Mouse (Mus musculus): ENCODE results near the gene Chic2. TPM values are rescaled to one million over a fixed set of nuclear protein-coding genes. Genes with fewer than 3 reads are reported as not detected.

Gene Chic2
- polyA plus RNA-seq, 1 experiment from 2014 or later = 14.4 TPM

GRCm38 (mm10) chr5:75066715-75067114, 22.1 kb upstream of the Chic2 start:
- no peaks in the 10 kb centered on the region for H3K9me3 ChIP-seq (replicated peaks)
- peak; percentile 18; the same call in 1 of the 2 replicates for ATAC-seq (ENCODE audit: insufficient read depth)
- H3K27me3 ChIP-seq = peaks cover 59% of the 10 kb centered on the region
- no peak overlapping the region for H3K9ac ChIP-seq
- peak overlapping the region; percentile 31 for H3K4me3 ChIP-seq (replicated peaks)
- H3K4me2 ChIP-seq = peak overlapping the region; percentile 59
- H3K36me3 ChIP-seq (replicated peaks) = no peaks in the 10 kb centered on the region
- H3K4me1 ChIP-seq (replicated peaks) = peaks cover 8% of the 10 kb centered on the region; the same call in 1 of the 2 replicates
- H3K27ac ChIP-seq (replicated peaks) = no peak overlapping the region
- WGBS (ENCODE audit: insufficient replicate concordance) = 7% methylated on average over 8 of the region's 10 CpGs

GRCm38 (mm10) chr5:75063177-75063576, 18.6 kb upstream of the Chic2 start:
- WGBS (ENCODE audit: insufficient replicate concordance) = 37% methylated on average over 4 of the region's 4 CpGs

GRCm38 (mm10) chr5:75051109-75051508, 6.5 kb upstream of the Chic2 start:
- 0 out of 2 replicates have a peak, but pooled peaks cover 16% of the 10 kb centered on the region for H3K27me3 ChIP-seq
- no peaks in the 10 kb centered on the region for H3K36me3 ChIP-seq (replicated peaks)
- ATAC-seq (ENCODE audit: insufficient read depth) = no peak
- no peaks in the 10 kb centered on the region for H3K4me1 ChIP-seq (replicated peaks)
- H3K9ac ChIP-seq = no peak overlapping the region
- 30% methylated on average over 4 of the region's 4 CpGs for WGBS (ENCODE audit: insufficient replicate concordance)
- H3K9me3 ChIP-seq (replicated peaks) = no peaks in the 10 kb centered on the region
- no peak overlapping the region for H3K4me2 ChIP-seq
- no peak overlapping the region for H3K4me3 ChIP-seq (replicated peaks)
- H3K27ac ChIP-seq (replicated peaks) = no peak overlapping the region

More at GRCm38 (mm10) chr5:75063177-75063576, 18.6 kb upstream of the Chic2 start:
- no peak overlapping the region for H3K4me2 ChIP-seq
- H3K9ac ChIP-seq = no peak overlapping the region
- H3K27ac ChIP-seq (replicated peaks) = no peak overlapping the region
- H3K36me3 ChIP-seq (replicated peaks) = no peaks in the 10 kb centered on the region
- peaks cover 8% of the 10 kb centered on the region; the same call in 1 of the 2 replicates for H3K4me1 ChIP-seq (replicated peaks)
- no peaks in the 10 kb centered on the region for H3K9me3 ChIP-seq (replicated peaks)
- ATAC-seq (ENCODE audit: insufficient read depth) = no peak
- H3K27me3 ChIP-seq = peaks cover 23% of the 10 kb centered on the region
- H3K4me3 ChIP-seq (replicated peaks) = no peak overlapping the region

GRCm38 (mm10) chr5:75046681-75047321, 2.2 kb upstream of the Chic2 start:
- H3K4me3 ChIP-seq (replicated peaks) = no peak overlapping the region
- no peak overlapping the region for H3K27ac ChIP-seq (replicated peaks)
- H3K4me2 ChIP-seq = no peak overlapping the region; the same call in 1 of the 2 replicates
- no peaks in the 10 kb centered on the region for H3K9me3 ChIP-seq (replicated peaks)
- no peak for ATAC-seq (ENCODE audit: insufficient read depth)
- H3K4me1 ChIP-seq (replicated peaks) = peaks cover 17% of the 10 kb centered on the region
- WGBS (ENCODE audit: insufficient replicate concordance) = 49% methylated on average over 15 of the region's 15 CpGs
- H3K27me3 ChIP-seq = 0 out of 2 replicates have a peak, but pooled peaks cover 21% of the 10 kb centered on the region
- H3K36me3 ChIP-seq (replicated peaks) = no peaks in the 10 kb centered on the region
- no peak overlapping the region for H3K9ac ChIP-seq

- no peaks in the 10 kb centered on the region for H3K9me3 ChIP-seq (replicated peaks)
- H3K36me3 ChIP-seq (replicated peaks) = no peaks in the 10 kb centered on the region; the same call in 1 of the 2 replicates
- no peak for ATAC-seq (ENCODE audit: insufficient read depth)
- WGBS (ENCODE audit: insufficient replicate concordance) = 77% methylated on average over 7 of the region's 7 CpGs
- H3K4me2 ChIP-seq = no peak overlapping the region
- no peak overlapping the region for H3K9ac ChIP-seq
- no peak overlapping the region for H3K4me3 ChIP-seq (replicated peaks)
- no peak overlapping the region; the same call in 1 of the 2 replicates for H3K27ac ChIP-seq (replicated peaks)
- H3K27me3 ChIP-seq = 0 out of 2 replicates have a peak, but pooled peaks cover 21% of the 10 kb centered on the region
- peaks cover 19% of the 10 kb centered on the region for H3K4me1 ChIP-seq (replicated peaks)
These were observed 797 bp upstream of the Chic2 start for GRCm38 (mm10) chr5:75045371-75045770.

- peak; percentile 59 for ATAC-seq (ENCODE audit: insufficient read depth)
- peak overlapping the region; percentile 81 for H3K4me2 ChIP-seq
- WGBS (ENCODE audit: insufficient replicate concordance) = under 1% methylated on average over 36 of the region's 36 CpGs
- peaks cover 23% of the 10 kb centered on the region for H3K4me1 ChIP-seq (replicated peaks)
- peak overlapping the region; percentile 89 for H3K4me3 ChIP-seq (replicated peaks)
- H3K9me3 ChIP-seq (replicated peaks) = no peaks in the 10 kb centered on the region
- no peaks in the 10 kb centered on the region; the same call in 1 of the 2 replicates for H3K36me3 ChIP-seq (replicated peaks)
- H3K27ac ChIP-seq (replicated peaks) = peak overlapping the region; percentile 87
- H3K9ac ChIP-seq = peak overlapping the region; percentile 94
- 0 out of 2 replicates have a peak, but pooled peaks cover 17% of the 10 kb centered on the region for H3K27me3 ChIP-seq
These were observed 813 bp downstream of the Chic2 start for GRCm38 (mm10) chr5:75043621-75044301.

GRCm38 (mm10) chr5:75043011-75043445, 1.5 kb downstream of the Chic2 start:
- ATAC-seq (ENCODE audit: insufficient read depth) = no peak
- no peaks in the 10 kb centered on the region for H3K9me3 ChIP-seq (replicated peaks)
- peak overlapping the region; percentile 94 for H3K9ac ChIP-seq
- peaks cover 23% of the 10 kb centered on the region for H3K4me1 ChIP-seq (replicated peaks)
- H3K4me2 ChIP-seq = peak overlapping the region; percentile 81
- H3K27ac ChIP-seq (replicated peaks) = peak overlapping the region; percentile 87
- H3K27me3 ChIP-seq = 0 out of 2 replicates have a peak, but pooled peaks cover 14% of the 10 kb centered on the region
- no peaks in the 10 kb centered on the region; the same call in 1 of the 2 replicates for H3K36me3 ChIP-seq (replicated peaks)
- 8% methylated on average over 9 of the region's 9 CpGs for WGBS (ENCODE audit: insufficient replicate concordance)
- H3K4me3 ChIP-seq (replicated peaks) = peak overlapping the region; percentile 89

GRCm38 (mm10) chr5:75039307-75039706, 5.3 kb downstream of the Chic2 start:
- no peak for ATAC-seq (ENCODE audit: insufficient read depth)
- Histone ChIP-seq H3K27ac (replicated peaks) (no peak overlapping the region), H3K27me3 (no peaks in the 10 kb centered on the region), H3K36me3 (replicated peaks) (no peaks in the 10 kb centered on the region; the same call in 1 of the 2 replicates), H3K4me2 (no peak overlapping the region), H3K9ac (no peak overlapping the region), H3K4me3 (replicated peaks) (no peak overlapping the region), H3K4me1 (replicated peaks) (peaks cover 20% of the 10 kb centered on the region), H3K9me3 (replicated peaks) (no peaks in the 10 kb centered on the region)
- 69% methylated on average over 1 of the region's 1 CpGs for WGBS (ENCODE audit: insufficient replicate concordance)

- H3K4me2 ChIP-seq = no peak overlapping the region
- no peak overlapping the region for H3K27ac ChIP-seq (replicated peaks)
- ATAC-seq (ENCODE audit: insufficient read depth) = no peak
- 0 out of 2 replicates have a peak, but pooled peaks cover 10% of the 10 kb centered on the region for H3K4me1 ChIP-seq (replicated peaks)
- H3K9ac ChIP-seq = no peak overlapping the region
- no peaks in the 10 kb centered on the region for H3K9me3 ChIP-seq (replicated peaks)
- no peaks in the 10 kb centered on the region for H3K27me3 ChIP-seq
- 66% methylated on average over 3 of the region's 3 CpGs for WGBS (ENCODE audit: insufficient replicate concordance)
- no peak overlapping the region for H3K4me3 ChIP-seq (replicated peaks)
- no peaks in the 10 kb centered on the region; the same call in 1 of the 2 replicates for H3K36me3 ChIP-seq (replicated peaks)
These were observed 9.1 kb downstream of the Chic2 start for GRCm38 (mm10) chr5:75035475-75035874.

- ATAC-seq (ENCODE audit: insufficient read depth) = no peak
- 55% methylated on average over 1 of the region's 1 CpGs for WGBS (ENCODE audit: insufficient replicate concordance)
- H3K4me3 ChIP-seq (replicated peaks) = no peak overlapping the region
These were observed 29.8 kb downstream of the Chic2 start for GRCm38 (mm10) chr5:75014768-75015167.

GRCm38 (mm10) chr5:75012771-75013421, 31.7 kb downstream of the Chic2 start:
- no peak for ATAC-seq (ENCODE audit: insufficient read depth)
- Histone ChIP-seq H3K4me1 (replicated peaks) (no peaks in the 10 kb centered on the region), H3K36me3 (replicated peaks) (peaks cover 8% of the 10 kb centered on the region), H3K9ac (no peak overlapping the region), H3K9me3 (replicated peaks) (no peaks in the 10 kb centered on the region), H3K4me2 (no peak overlapping the region), H3K27me3 (no peaks in the 10 kb centered on the region), H3K27ac (replicated peaks) (no peak overlapping the region), H3K4me3 (replicated peaks) (no peak overlapping the region)
- WGBS (ENCODE audit: insufficient replicate concordance) = 77% methylated on average over 8 of the region's 8 CpGs

More at GRCm38 (mm10) chr5:75014768-75015167, 29.8 kb downstream of the Chic2 start:
- H3K36me3 ChIP-seq (replicated peaks) = peaks cover 2% of the 10 kb centered on the region; the same call in 1 of the 2 replicates
- H3K27me3 ChIP-seq = no peaks in the 10 kb centered on the region
- no peak overlapping the region for H3K27ac ChIP-seq (replicated peaks)
- no peak overlapping the region for H3K9ac ChIP-seq
- no peak overlapping the region for H3K4me2 ChIP-seq
- no peaks in the 10 kb centered on the region for H3K9me3 ChIP-seq (replicated peaks)
- H3K4me1 ChIP-seq (replicated peaks) = no peaks in the 10 kb centered on the region
